Mouse (Mus musculus) layer of hippocampus, adult 9-11 months (tissue): ENCODE results near the gene Rph3a.
"Not testable (repeated sequence)": the region's sequence is repeated elsewhere in the genome, so short reads cannot be mapped to it uniquely, and the experiment has no call there.

ENCODE experiments used
- DNase-seq: peaks from one replicate; pipeline ENCODE4 v3.0.0; 2022

The Rph3a gene

DNA sequence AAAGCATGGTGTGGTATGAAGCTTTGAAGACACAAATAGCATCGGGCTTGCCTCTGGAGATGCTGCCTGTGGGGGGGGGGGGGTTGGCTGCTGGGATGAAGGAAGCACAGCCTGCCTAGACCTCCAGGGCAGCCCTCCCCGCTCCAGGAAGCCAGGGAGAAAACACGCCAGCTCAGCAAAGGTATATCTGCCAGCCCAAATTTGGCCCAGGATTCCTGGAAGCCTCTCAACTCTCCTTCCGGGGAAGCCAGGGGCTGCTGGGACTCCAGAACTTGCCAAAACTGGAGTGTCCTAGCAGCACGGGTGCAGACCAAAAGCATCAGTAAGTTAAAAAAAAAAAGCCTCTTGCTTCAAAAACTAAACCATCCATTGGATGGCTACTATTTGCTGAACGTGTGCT lies 37.6 kb downstream of the Rph3a start:
- DNase-seq = no peak

- DNase-seq = no peak
These were observed 38.6 kb downstream of the Rph3a start for GRCm38 (mm10) chr5:120971326-120971725.

DNA sequence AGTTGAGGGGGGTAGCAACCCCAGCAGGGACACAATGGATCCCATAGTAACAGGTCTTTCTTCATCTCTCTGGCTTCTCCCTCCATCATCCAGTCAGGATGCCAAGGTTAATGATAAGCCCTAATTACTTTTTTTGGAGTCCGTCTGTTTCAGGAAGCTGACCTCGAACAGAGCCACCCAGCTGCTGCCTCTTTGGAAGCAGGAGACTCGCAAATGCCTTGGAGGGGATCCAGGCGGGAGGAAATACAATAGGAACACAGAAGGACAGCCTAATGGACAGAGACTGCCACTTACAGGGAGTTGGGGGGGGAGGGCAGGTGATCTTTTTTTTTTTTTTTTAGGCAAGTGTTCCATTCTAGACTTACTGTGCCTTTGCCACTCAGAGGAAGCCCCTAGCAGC lies 40.2 kb downstream of the Rph3a start:
- DNase-seq = peak; percentile 58

GRCm38 (mm10) chr5:120968799-120969198 lies 41.1 kb downstream of the Rph3a start:
- peak; percentile 26 for DNase-seq

GRCm38 (mm10) chr5:120968134-120968532 lies 41.8 kb downstream of the Rph3a start:
- DNase-seq = no peak

- no peak for DNase-seq
These were observed 42.3 kb downstream of the Rph3a start for GRCm38 (mm10) chr5:120967355-120968133.

GRCm38 (mm10) chr5:120966894-120967293 lies 43.0 kb downstream of the Rph3a start:
- peak; percentile 47 for DNase-seq

- no peak for DNase-seq
These were observed 43.7 kb downstream of the Rph3a start for GRCm38 (mm10) chr5:120966156-120966555.

DNA sequence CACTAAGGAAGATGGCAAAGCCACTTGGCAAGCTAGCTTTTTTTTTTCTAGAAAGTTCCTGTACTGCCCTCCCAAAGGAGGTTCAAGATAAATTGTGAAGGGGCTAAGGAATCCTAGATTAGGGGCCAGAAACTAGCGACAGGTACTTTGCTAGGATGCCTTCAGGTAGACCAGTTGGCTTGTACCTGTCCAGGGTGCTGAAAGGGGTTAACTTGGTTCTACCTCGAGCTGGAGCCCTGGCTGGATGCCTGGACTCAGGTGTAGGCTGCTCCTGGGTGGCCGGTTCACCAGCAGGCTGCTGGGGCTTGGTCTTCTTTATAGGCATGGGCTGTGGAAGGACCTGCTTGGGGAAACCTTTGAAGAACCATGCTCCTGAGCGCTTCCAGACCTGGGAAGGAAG lies 48.9 kb downstream of the Rph3a start:
- DNase-seq = no peak

DNA sequence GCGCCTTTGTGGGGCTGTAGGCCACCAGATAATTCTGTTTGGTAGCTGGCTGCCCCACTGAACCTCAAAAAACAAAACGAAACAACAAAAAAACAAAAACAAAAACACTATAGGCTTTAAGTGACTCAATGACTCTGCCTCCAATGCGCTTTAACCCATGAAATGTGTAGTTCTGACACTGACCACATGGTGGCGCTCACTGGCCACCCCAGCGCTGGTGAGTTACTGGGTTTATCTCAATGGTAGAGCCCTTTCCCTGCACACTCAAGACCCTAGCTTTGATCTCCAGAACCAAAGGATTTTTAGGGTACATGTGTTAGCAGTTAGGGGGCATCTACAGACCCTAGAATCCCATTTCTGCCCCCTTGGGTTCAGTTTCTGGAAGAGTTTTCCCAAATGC lies 55.9 kb downstream of the Rph3a start:
- no peak for DNase-seq

- no peak for DNase-seq
These were observed 57.6 kb downstream of the Rph3a start for GRCm38 (mm10) chr5:120952242-120952770.

GRCm38 (mm10) chr5:120942076-120942475 lies 67.8 kb downstream of the Rph3a start:
- DNase-seq = peak; percentile 85

- DNase-seq = no peak
These were observed 71.3 kb downstream of the Rph3a start for GRCm38 (mm10) chr5:120938586-120938985.

GRCm38 (mm10) chr5:120937841-120938240 lies 72.1 kb downstream of the Rph3a start:
- DNase-seq = no peak

GRCm38 (mm10) chr5:120933966-120934365 lies 75.9 kb downstream of the Rph3a start:
- no peak for DNase-seq

GRCm38 (mm10) chr5:120927036-120927435 lies 82.9 kb downstream of the Rph3a start:
- no peak for DNase-seq

DNA sequence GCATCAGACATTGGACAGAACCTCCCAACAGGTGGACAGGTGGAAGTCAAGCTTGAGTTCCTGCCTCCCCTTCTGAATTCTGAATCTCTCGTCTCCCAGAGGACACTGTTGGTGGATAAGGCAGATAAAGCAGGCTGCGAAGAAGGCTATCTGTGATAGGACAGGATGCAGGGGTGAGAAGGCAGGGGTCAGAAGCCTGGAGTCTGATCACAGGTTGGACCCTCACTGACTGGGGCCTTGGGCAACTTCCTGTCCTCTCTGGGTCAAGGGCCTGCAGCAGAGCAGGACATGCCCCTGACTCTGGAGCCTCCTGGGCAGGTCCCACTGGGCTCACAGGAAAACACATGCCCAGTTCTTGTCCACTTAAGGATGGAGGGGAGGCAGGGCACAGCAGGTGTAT lies 83.6 kb downstream of the Rph3a start:
- DNase-seq = not testable (repeated sequence)

- DNase-seq = not testable (repeated sequence)
These were observed 85.4 kb downstream of the Rph3a start for GRCm38 (mm10) chr5:120924520-120924919.

- no peak for DNase-seq
These were observed 85.9 kb downstream of the Rph3a start for GRCm38 (mm10) chr5:120923969-120924368.

GRCm38 (mm10) chr5:120920296-120920695 lies 89.6 kb downstream of the Rph3a start:
- no peak for DNase-seq

DNA sequence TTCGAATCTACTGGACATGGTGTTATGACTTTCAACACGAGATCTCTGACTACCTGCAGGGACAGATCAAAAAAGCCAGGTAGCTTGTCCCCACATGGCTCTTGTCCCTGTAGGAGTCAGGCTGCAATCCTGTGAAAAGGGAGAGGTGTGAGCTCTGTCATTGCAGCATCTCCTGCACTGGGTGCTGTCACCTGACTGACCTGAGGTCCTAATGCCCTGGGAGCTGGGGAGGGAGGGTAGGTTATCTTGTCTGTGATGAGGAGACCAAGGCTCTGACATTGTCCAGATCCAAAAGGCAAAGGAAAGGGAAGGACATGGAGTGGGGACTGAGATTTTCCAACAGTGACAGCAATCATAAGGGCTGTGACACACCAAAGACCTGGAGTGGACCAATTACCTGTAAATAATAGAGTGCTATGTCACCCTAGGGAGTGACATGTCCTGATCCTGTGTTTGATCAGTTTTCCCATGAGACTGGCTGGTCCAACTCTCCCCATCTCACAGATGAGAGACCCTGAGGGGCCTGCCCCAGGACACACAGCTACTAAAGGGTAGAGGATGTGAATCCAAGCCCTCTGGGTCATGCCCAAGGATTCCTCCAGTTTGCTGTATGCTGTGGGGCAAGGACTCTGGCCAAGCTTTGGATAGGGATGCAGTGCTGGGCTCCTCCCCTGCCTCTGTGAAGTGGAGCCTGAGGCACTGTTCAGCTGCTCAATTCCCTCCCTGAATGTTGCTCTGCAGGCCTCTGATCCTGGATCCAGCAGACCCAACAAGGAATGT lies 90.5 kb downstream of the Rph3a start:
- DNase-seq = not testable (repeated sequence)

GRCm38 (mm10) chr5:120914204-120914603 lies 95.7 kb downstream of the Rph3a start, which contains the start of gene Oas1d:
TSS of gene Oas1d (plus strand) at chr5:120914536.
- DNase-seq = not testable (repeated sequence)

GRCm38 (mm10) chr5:120908196-120908920 lies 101.5 kb downstream of the Rph3a start:
- DNase-seq = no peak
